Mouse (Mus musculus) midbrain, embryonic 11.5 days (tissue): ENCODE measurements around the gene Ap1b1. TPM values are rescaled to one million over a fixed set of nuclear protein-coding genes. Genes with fewer than 3 reads are reported as not detected.

Experiments
- microRNA-seq: library from miRNA; unstranded; fragments of <30 nt; microRNA quantifications from one replicate; pipeline ENCODE4, GENCODE M21; 2017
- polyA plus RNA-seq: library from polyadenylated mRNA; unstranded; fragments of >200 nt; fragmentation: Nextera tagmentation; extraction: Ambion mirVana; gene quantifications from 2 replicates; pipeline ENCODE4 v1.2.1, GENCODE M21; 2014

Gene Ap1b1
- polyA plus RNA-seq, 1 experiment from 2014 or later, result 59.5 TPM

Small RNA genes within 50 kb of the gene (microRNA-seq; reads per million reads assigned to microRNA genes)
- gene Gm47296, result not detected

Other genes with a start within 250 kb of the Ap1b1 start
- gene Cabp7, start 240.0 kb upstream of the Ap1b1 start, polyA plus RNA-seq, result 0.15 and 0.33 TPM in 2 replicates
- gene Nf2, start 137.3 kb upstream of the Ap1b1 start, polyA plus RNA-seq, result 46.9 and 51.0 TPM in 2 replicates
- 75.4 and 79.1 TPM in 2 replicates for gene Nipsnap1, start 112.9 kb upstream of the Ap1b1 start, polyA plus RNA-seq
- 61.2 and 65.5 TPM in 2 replicates for gene Thoc5, start 91.5 kb upstream of the Ap1b1 start, polyA plus RNA-seq
- 0.77 and 0.79 TPM in 2 replicates for gene Nefh, start 38.8 kb upstream of the Ap1b1 start, polyA plus RNA-seq
- 0.19 and 0.37 TPM in 2 replicates for gene Rasl10a, start 71.3 kb downstream of the Ap1b1 start, polyA plus RNA-seq
- gene Gas2l1, start 78.5 kb downstream of the Ap1b1 start, polyA plus RNA-seq, result 19.4 and 23.1 TPM in 2 replicates
- gene Rhbdd3, start 112.1 kb downstream of the Ap1b1 start, polyA plus RNA-seq, result 20.4 and 21.3 TPM in 2 replicates
- gene Ewsr1, start 112.4 kb downstream of the Ap1b1 start, polyA plus RNA-seq, result 419 and 422 TPM in 2 replicates
- 12.3 and 13.7 TPM in 2 replicates for gene Emid1, start 165.4 kb downstream of the Ap1b1 start, polyA plus RNA-seq